Mouse (Mus musculus) MEL (cell line): ENCODE measurements at regions not wholly inside any gene's neighbourhood (a gene's known extent, or its start where the extent isn't known, plus 50 kb on each side); places are given as distances from the start of the nearest gene placed in this dataset.

Source experiments
- DNase-seq: peaks from one replicate; pipeline ENCODE4 v3.0.0; 2011; ENCODE audit warnings: low read depth, low spot score
- H3K27ac ChIP-seq: 2 replicates; pipeline ENCODE4 v1.5.1; 2012; ENCODE audit warnings: low read depth, mild to moderate bottlenecking, control low read depth, low read length, moderate library complexity; ENCODE audit not compliant: control insufficient read depth
- H3K27me3 ChIP-seq, 2 experiments: fragments of 150-350 bp in 1 of 2; sonication (generic) in 1 of 2; 2 replicates each; pipeline ENCODE4 v1.6.1; 2012; ENCODE audit warnings: low read length in 2 of 2, mild to moderate bottlenecking in 2 of 2, improper control_type of control experiment in 1 of 2, moderate library complexity in 1 of 2; ENCODE audit not compliant: insufficient read depth in 2 of 2, control insufficient read depth in 1 of 2
- H3K36me3 ChIP-seq, 2 experiments: 2 replicates each; pipeline ENCODE4 v1.6.1; 2012 to 2014; ENCODE audit warnings: low read length in 2 of 2, improper control_type of control experiment in 1 of 2, inconsistent platforms in 1 of 2, mild to moderate bottlenecking in 1 of 2; ENCODE audit not compliant: insufficient read depth in 2 of 2, control insufficient read depth in 1 of 2
- H3K4me1 ChIP-seq, 2 experiments: fragments of 150-350 bp in 1 of 2; sonication (generic) in 1 of 2; 2 replicates each; pipeline ENCODE4 v1.6.1; 2012; ENCODE audit warnings: low read length in 2 of 2, improper control_type of control experiment in 1 of 2, mild to moderate bottlenecking in 1 of 2; ENCODE audit not compliant: insufficient read depth in 2 of 2, control insufficient read depth in 1 of 2
- H3K4me3 ChIP-seq, 2 experiments: fragments of 150-350 bp in 1 of 2; sonication (generic) in 1 of 2; 2 replicates each; pipeline ENCODE4 v1.5.1; 2012; ENCODE audit warnings: low read depth in 2 of 2, low read length in 2 of 2, mild to moderate bottlenecking in 2 of 2, moderate library complexity in 2 of 2, control low read depth in 1 of 2, improper control_type of control experiment in 1 of 2; ENCODE audit not compliant: control insufficient read depth in 1 of 2, insufficient read depth in 1 of 2
- H3K79me2 ChIP-seq: 2 replicates; pipeline ENCODE4 v1.6.1; 2012; ENCODE audit warnings: mild to moderate bottlenecking, low read length, moderate library complexity; ENCODE audit not compliant: control insufficient read depth, poor library complexity, insufficient read depth
- H3K9ac ChIP-seq: 2 replicates; pipeline ENCODE4 v1.6.1; 2012; ENCODE audit warnings: low read depth, mild to moderate bottlenecking, control low read depth, low read length, moderate library complexity; ENCODE audit not compliant: control insufficient read depth, poor library complexity, severe bottlenecking
- H3K9me3 ChIP-seq: fragments of 150-350 bp; sonication (generic); replicated peaks from 2 replicates; pipeline ENCODE4 v1.6.1; 2012; ENCODE audit warnings: mild to moderate bottlenecking, low read length, improper control_type of control experiment, moderate library complexity; ENCODE audit not compliant: insufficient read depth
- BHLHE40 ChIP-seq: IDR thresholded peaks from 2 replicates; pipeline ENCODE4 v1.6.1; 2012; ENCODE audit warnings: low read depth, mild to moderate bottlenecking, inconsistent platforms, low read length, improper control_type of control experiment, borderline replicate concordance
- CHD1 ChIP-seq: IDR thresholded peaks from 2 replicates; pipeline ENCODE4 v1.6.1; 2012; ENCODE audit warnings: low read depth, mild to moderate bottlenecking, inconsistent platforms, low read length, improper control_type of control experiment
- CHD2 ChIP-seq: IDR thresholded peaks from 2 replicates; pipeline ENCODE4 v1.6.1; 2011; ENCODE audit warnings: low read length, improper control_type of control experiment
- CTCF ChIP-seq, 3 experiments: IDR thresholded peaks in 2 of 3; conservative IDR thresholded peaks in 1 of 3; 2 replicates each; pipeline ENCODE4 v1.5.1; 2011 to 2012; ENCODE audit warnings: low read length in 3 of 3, low read depth in 2 of 3, mild to moderate bottlenecking in 2 of 3, improper control_type of control experiment in 1 of 3, inconsistent platforms in 1 of 3, mixed read lengths in 1 of 3, moderate library complexity in 1 of 3; ENCODE audit not compliant: control insufficient read depth in 1 of 3, insufficient read depth in 1 of 3, poor library complexity in 1 of 3, severe bottlenecking in 1 of 3
- GABPA ChIP-seq: IDR thresholded peaks from 2 replicates; pipeline ENCODE4 v1.6.1; 2012; ENCODE audit warnings: low read depth, mild to moderate bottlenecking, inconsistent platforms, low read length, improper control_type of control experiment, moderate library complexity
- GATA1 ChIP-seq: IDR thresholded peaks from 2 replicates; pipeline ENCODE4 v1.6.1; 2011; ENCODE audit warnings: low read depth, low read length, improper control_type of control experiment
- JUND ChIP-seq: IDR thresholded peaks from 2 replicates; pipeline ENCODE4 v1.6.1; 2011; ENCODE audit warnings: low read depth, mild to moderate bottlenecking, improper control_type of control experiment, low read length
- MAFK ChIP-seq: IDR thresholded peaks from 2 replicates; pipeline ENCODE4 v1.6.1; 2011; ENCODE audit warnings: low read depth, mild to moderate bottlenecking, low read length, improper control_type of control experiment, borderline replicate concordance
- MEF2A ChIP-seq: IDR thresholded peaks from 2 replicates; pipeline ENCODE4 v1.6.1; 2014; ENCODE audit warnings: low read depth, mild to moderate bottlenecking, inconsistent platforms, low read length, improper control_type of control experiment; ENCODE audit not compliant: poor library complexity, insufficient replicate concordance, severe bottlenecking; ENCODE audit errors: extremely low read depth
- MXI1 ChIP-seq: IDR thresholded peaks from 2 replicates; pipeline ENCODE4 v1.6.1; 2011; ENCODE audit warnings: mild to moderate bottlenecking, low read depth, low read length, improper control_type of control experiment
- MYB ChIP-seq: IDR thresholded peaks from 2 replicates; pipeline ENCODE4 v1.6.1; 2011; ENCODE audit warnings: mild to moderate bottlenecking, low read depth, low read length, improper control_type of control experiment
- NRF1 ChIP-seq: IDR thresholded peaks from 2 replicates; pipeline ENCODE4 v1.6.1; 2014; ENCODE audit warnings: low read depth, mild to moderate bottlenecking, inconsistent platforms, low read length, improper control_type of control experiment, moderate library complexity; ENCODE audit not compliant: poor library complexity, insufficient read depth, severe bottlenecking
- POLR2AphosphoS2 ChIP-seq: IDR thresholded peaks from 2 replicates; pipeline ENCODE4 v1.6.1; 2011; ENCODE audit warnings: low read length, improper control_type of control experiment
- POLR2AphosphoS5 ChIP-seq: IDR thresholded peaks from 2 replicates; pipeline ENCODE4 v1.6.1; 2012; ENCODE audit warnings: low read depth, borderline replicate concordance, mild to moderate bottlenecking, inconsistent platforms, low read length, moderate library complexity, mixed read lengths
- RCOR1 ChIP-seq: IDR thresholded peaks from 2 replicates; pipeline ENCODE4 v1.6.1; 2012; ENCODE audit warnings: low read depth, mild to moderate bottlenecking, inconsistent platforms, low read length, improper control_type of control experiment
- SIN3A ChIP-seq: IDR thresholded peaks from 2 replicates; pipeline ENCODE4 v1.6.1; 2012; ENCODE audit warnings: low read length, improper control_type of control experiment, inconsistent platforms
- TBP ChIP-seq: IDR thresholded peaks from 2 replicates; pipeline ENCODE4 v1.8.0; 2011; ENCODE audit warnings: low read depth, low read length, improper control_type of control experiment
- UBTF ChIP-seq: IDR thresholded peaks from 2 replicates; pipeline ENCODE4 v1.6.1; 2012; ENCODE audit warnings: low read depth, mild to moderate bottlenecking, inconsistent platforms, low read length, improper control_type of control experiment, moderate library complexity, borderline replicate concordance; ENCODE audit not compliant: insufficient read depth
- USF2 ChIP-seq, 2 experiments: IDR thresholded peaks; 2 replicates each; pipeline ENCODE4 v1.6.1; 2011 to 2012; ENCODE audit warnings: improper control_type of control experiment in 2 of 2, low read length in 2 of 2, borderline replicate concordance in 1 of 2, inconsistent platforms in 1 of 2, low read depth in 1 of 2, mild to moderate bottlenecking in 1 of 2; ENCODE audit not compliant: insufficient read depth in 1 of 2
- ZC3H11A ChIP-seq: IDR thresholded peaks from 2 replicates; pipeline ENCODE4 v1.6.1; 2012; ENCODE audit warnings: low read depth, mild to moderate bottlenecking, inconsistent platforms, low read length, improper control_type of control experiment
- ZKSCAN1 ChIP-seq: IDR thresholded peaks from 2 replicates; pipeline ENCODE4 v1.6.1; 2012; ENCODE audit warnings: low read depth, mild to moderate bottlenecking, inconsistent platforms, low read length, improper control_type of control experiment, moderate library complexity

GRCm38 (mm10) chr15:32799222-32799621, 554.6 kb downstream of the Sema5a start:
- no peak overlapping the region for H3K9ac ChIP-seq
- no peaks in the 10 kb centered on the region for H3K27me3 ChIP-seq
- no peak for DNase-seq
- H3K27ac ChIP-seq, result no peak overlapping the region
- no peaks in the 10 kb centered on the region for H3K9me3 ChIP-seq
- no peaks in the 10 kb centered on the region for H3K4me1 ChIP-seq
- H3K4me3 ChIP-seq, result no peak overlapping the region
- no peaks in the 10 kb centered on the region for H3K79me2 ChIP-seq
- no peaks in the 10 kb centered on the region for H3K36me3 ChIP-seq
- no peak for TF ChIP-seq MXI1
- TF ChIP-seq TBP, result no peak
- no peak for TF ChIP-seq MEF2A
- no peak for TF ChIP-seq GATA1
- TF ChIP-seq BHLHE40, result no peak
- no peak for TF ChIP-seq GABPA

- Histone ChIP-seq H3K79me2 (no peaks in the 10 kb centered on the region), H3K9ac (no peak overlapping the region), H3K36me3 (no peaks in the 10 kb centered on the region), H3K4me3 (no peak overlapping the region), H3K9me3 (no peaks in the 10 kb centered on the region), H3K27me3 (no peaks in the 10 kb centered on the region), H3K4me1 (no peaks in the 10 kb centered on the region), H3K27ac (no peak overlapping the region)
- no peak for TF ChIP-seq ZC3H11A
- TF ChIP-seq MEF2A, result no peak
- TF ChIP-seq BHLHE40, result no peak
- no peak for TF ChIP-seq MYB
- TF ChIP-seq JUND, result no peak
- TF ChIP-seq NRF1, result no peak
- no peak for TF ChIP-seq TBP
- no peak for TF ChIP-seq CHD2
- no peak for TF ChIP-seq SIN3A
- TF ChIP-seq MAFK, result no peak
- no peak for TF ChIP-seq POLR2AphosphoS5
- no peak for TF ChIP-seq CTCF (IDR thresholded peaks at IDR 0.05 in 2 of 3, conservative IDR thresholded peaks at IDR 0.05 in 1 of 3; ENCODE audit: control insufficient read depth in 1 of 3, insufficient read depth in 1 of 3, low read depth in 2 of 3, low read length in 3 of 3, poor library complexity in 1 of 3, severe bottlenecking in 1 of 3)
- no peak for TF ChIP-seq ZKSCAN1
- no peak for TF ChIP-seq RCOR1
- no peak for TF ChIP-seq POLR2AphosphoS2
- no peak for TF ChIP-seq USF2 (IDR thresholded peaks at IDR 0.05; ENCODE audit: borderline replicate concordance in 1 of 2, insufficient read depth in 1 of 2, low read depth in 1 of 2, low read length in 2 of 2)
- TF ChIP-seq GATA1, result no peak
- no peak for TF ChIP-seq CHD1
- no peak for TF ChIP-seq UBTF
- DNase-seq, result no peak
Measured at GRCm38 (mm10) chr15:32810849-32811632, 566.4 kb downstream of the Sema5a start.
